7 mouse cellular contexts compared by ENCODE assay signal in the genomic region with DNA sequence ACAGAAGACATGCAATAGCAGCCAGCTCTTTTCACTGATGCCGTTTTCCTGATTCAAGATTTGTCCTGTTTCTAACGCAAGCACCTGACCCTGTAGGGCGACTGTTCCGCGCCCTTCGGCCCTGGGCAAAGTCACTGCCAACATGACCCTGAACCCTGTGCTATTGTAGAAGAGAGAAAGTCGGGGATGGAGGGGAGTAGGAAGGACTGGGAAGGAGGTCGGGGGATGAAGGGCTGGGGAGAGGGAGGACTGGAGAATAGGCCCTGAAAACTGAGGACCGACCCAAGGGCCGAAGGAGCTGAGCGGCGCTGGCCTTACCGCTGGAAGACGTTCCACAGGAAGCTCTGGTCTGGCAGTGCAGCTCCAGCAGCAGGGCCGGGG. TPM values are rescaled to one million over a fixed set of nuclear protein-coding genes. Genes with fewer than 3 reads are reported as not detected.
DNase-seq lines count a peak whose midpoint lies in the region; ATAC-seq lines count a peak whose summit lies in the region.

No protein-coding gene starts in this region.

- peak overlapping the region; percentile 71 for H3K9ac ChIP-seq in forebrain, embryonic 12.5 days
- peak overlapping the region; percentile 88 for H3K9ac ChIP-seq in limb, embryonic 13.5 days
- H3K9ac ChIP-seq in stomach, embryonic 14.5 days (replicated peaks; ENCODE audit: low read depth, low read length), result peak overlapping the region; percentile 59

- H3K4me3 ChIP-seq in forebrain, embryonic 12.5 days (replicated peaks), result peak overlapping the region; percentile 87
- peak overlapping the region; percentile 92 for H3K4me3 ChIP-seq in limb, embryonic 13.5 days
- peak overlapping the region; percentile 65 for H3K4me3 ChIP-seq in stomach, embryonic 14.5 days (ENCODE audit: low read depth, low read length)

- DNase-seq in right cerebral cortex, adult 18-20 months, result peak; percentile 13
- no peak for DNase-seq in right cerebral cortex, postnatal 14 days
- no peak for DNase-seq in B cell, adult 2 months
- DNase-seq in c-Kit-positive CD71-positive TER-119-positive erythroid progenitor cells, embryonic 14.5 days (ENCODE audit: low spot score), result no peak

- peak overlapping the region; percentile 84 for H3K4me2 ChIP-seq in forebrain, embryonic 12.5 days
- H3K4me2 ChIP-seq in limb, embryonic 13.5 days (replicated peaks), result peak overlapping the region; percentile 73
- H3K4me2 ChIP-seq in stomach, embryonic 14.5 days (replicated peaks; ENCODE audit: low read depth, low read length), result peak overlapping the region; percentile 54

- ATAC-seq in forebrain, embryonic 12.5 days (ENCODE audit: low FRiP score), result no peak; the same call in 1 of the 2 replicates
- ATAC-seq in limb, embryonic 13.5 days (ENCODE audit: low FRiP score, low read depth), result no peak
- ATAC-seq in stomach, embryonic 14.5 days (ENCODE audit: insufficient number of reproducible peaks, insufficient read depth, low FRiP score, low read depth), result no peak; the same call in 1 of the 2 replicates

- WGBS in forebrain, embryonic 12.5 days, result 4% methylated on average over 15 of the region's 15 CpGs
- 4% methylated on average over 15 of the region's 15 CpGs for WGBS in limb, embryonic 13.5 days
- 3% methylated on average over 15 of the region's 15 CpGs for WGBS in stomach, embryonic 14.5 days

- H3K4me1 ChIP-seq in forebrain, embryonic 12.5 days, result peaks cover 15% of the 10 kb centered on the region
- H3K4me1 ChIP-seq in limb, embryonic 13.5 days, result peaks cover 11% of the 10 kb centered on the region
- H3K4me1 ChIP-seq in stomach, embryonic 14.5 days (ENCODE audit: control insufficient read depth, insufficient read depth, low read length), result 0 out of 2 replicates have a peak, but pooled peaks cover 5% of the 10 kb centered on the region

- peaks cover 17% of the 10 kb centered on the region for H3K36me3 ChIP-seq in forebrain, embryonic 12.5 days (replicated peaks)
- peaks cover 21% of the 10 kb centered on the region for H3K36me3 ChIP-seq in limb, embryonic 13.5 days
- peaks cover 16% of the 10 kb centered on the region for H3K36me3 ChIP-seq in stomach, embryonic 14.5 days (ENCODE audit: control insufficient read depth, insufficient read depth, low read length)

- H3K9me3 ChIP-seq in forebrain, embryonic 12.5 days, result no peaks in the 10 kb centered on the region
- no peaks in the 10 kb centered on the region for H3K9me3 ChIP-seq in limb, embryonic 13.5 days
- no peaks in the 10 kb centered on the region for H3K9me3 ChIP-seq in stomach, embryonic 14.5 days (ENCODE audit: control insufficient read depth, low read depth, low read length)

- H3K27ac ChIP-seq in forebrain, embryonic 12.5 days, result no peak overlapping the region
- H3K27ac ChIP-seq in limb, embryonic 13.5 days, result peak overlapping the region; percentile 48; the same call in 1 of the 2 replicates
- H3K27ac ChIP-seq in stomach, embryonic 14.5 days (ENCODE audit: low read length), result peak overlapping the region; percentile 4; the same call in 1 of the 2 replicates

- no peaks in the 10 kb centered on the region for H3K27me3 ChIP-seq in forebrain, embryonic 12.5 days
- no peaks in the 10 kb centered on the region for H3K27me3 ChIP-seq in limb, embryonic 13.5 days
- no peaks in the 10 kb centered on the region for H3K27me3 ChIP-seq in stomach, embryonic 14.5 days (ENCODE audit: control insufficient read depth, insufficient read depth, low read length)

RNA-seq across cellular contexts. Expression of a gene that starts 0.6 kb away (rescaled TPM):
- 105 and 114 TPM in 2 replicates for polyA plus RNA-seq in forebrain, embryonic 12.5 days (2016; fragmentation: Nextera tagmentation; extraction: Ambion mirVana)
- 138 and 148 TPM in 2 replicates for polyA plus RNA-seq in limb, embryonic 13.5 days (2015; fragmentation: Nextera tagmentation; extraction: Ambion mirVana)
- 157 and 174 TPM in 2 replicates for polyA plus RNA-seq in stomach, embryonic 14.5 days (2014; fragmentation: Nextera tagmentation; extraction: Ambion mirVana)

RNA-seq across cellular contexts. Expression of a gene that starts 24.6 kb away (rescaled TPM):
- polyA plus RNA-seq in forebrain, embryonic 12.5 days (2016; fragmentation: Nextera tagmentation; extraction: Ambion mirVana), result 1.4 and 2.0 TPM in 2 replicates
- 1.1 and 1.3 TPM in 2 replicates for polyA plus RNA-seq in limb, embryonic 13.5 days (2015; fragmentation: Nextera tagmentation; extraction: Ambion mirVana)
- polyA plus RNA-seq in stomach, embryonic 14.5 days (2014; fragmentation: Nextera tagmentation; extraction: Ambion mirVana), result 0.41 and 0.54 TPM in 2 replicates

RNA-seq across cellular contexts. Expression of a gene that starts 33.3 kb away (rescaled TPM):
- polyA plus RNA-seq in forebrain, embryonic 12.5 days (2016; fragmentation: Nextera tagmentation; extraction: Ambion mirVana), result 231 and 233 TPM in 2 replicates
- polyA plus RNA-seq in limb, embryonic 13.5 days (2015; fragmentation: Nextera tagmentation; extraction: Ambion mirVana), result 237 and 242 TPM in 2 replicates
- polyA plus RNA-seq in stomach, embryonic 14.5 days (2014; fragmentation: Nextera tagmentation; extraction: Ambion mirVana), result 205 and 230 TPM in 2 replicates

RNA-seq across cellular contexts. Expression of a gene that starts 33.3 kb away (rescaled TPM):
- polyA plus RNA-seq in forebrain, embryonic 12.5 days (2016; fragmentation: Nextera tagmentation; extraction: Ambion mirVana), result 60.2 and 67.6 TPM in 2 replicates
- 63.7 and 71.3 TPM in 2 replicates for polyA plus RNA-seq in limb, embryonic 13.5 days (2015; fragmentation: Nextera tagmentation; extraction: Ambion mirVana)
- polyA plus RNA-seq in stomach, embryonic 14.5 days (2014; fragmentation: Nextera tagmentation; extraction: Ambion mirVana), result 59.6 and 62.6 TPM in 2 replicates

RNA-seq across cellular contexts. Expression of a gene that starts 47.0 kb away (rescaled TPM):
- not detected in 2 replicates for polyA plus RNA-seq in forebrain, embryonic 12.5 days (2016; fragmentation: Nextera tagmentation; extraction: Ambion mirVana)
- polyA plus RNA-seq in limb, embryonic 13.5 days (2015; fragmentation: Nextera tagmentation; extraction: Ambion mirVana), result not detected in 2 replicates
- not detected in 2 replicates for polyA plus RNA-seq in stomach, embryonic 14.5 days (2014; fragmentation: Nextera tagmentation; extraction: Ambion mirVana)
